Mouse (Mus musculus) ES-E14 (cell line): Measurements from ENCODE around the gene Olfr516. TPM values are rescaled to one million over a fixed set of nuclear protein-coding genes. Genes with fewer than 3 reads are reported as not detected.
A peak's percentile ranks its signal among the peaks of the same experiment; 100 is the strongest.
"Not testable (repeated sequence)": the region's sequence is repeated elsewhere in the genome, so short reads cannot be mapped to it uniquely, and the experiment has no call there.

Experiments used
- DNase-seq: peaks from one replicate; pipeline ENCODE4 v3.0.0-alpha.2; 2013; ENCODE audit warnings: low read depth, low spot score
- H3K27ac ChIP-seq: 2 replicates; pipeline ENCODE4 v1.5.1; 2012; ENCODE audit warnings: low read depth, mild to moderate bottlenecking, low read length, moderate library complexity, mixed read lengths; ENCODE audit not compliant: poor library complexity, insufficient read depth, severe bottlenecking
- H3K36me3 ChIP-seq: 2 replicates; pipeline ENCODE4 v1.6.1; 2012; ENCODE audit warnings: mild to moderate bottlenecking, low read length, moderate library complexity, mixed read lengths; ENCODE audit not compliant: control insufficient read depth, poor library complexity, insufficient read depth, severe bottlenecking
- H3K4me1 ChIP-seq, 2 experiments: fragments of 150-350 bp in 1 of 2; sonication (generic) in 1 of 2; 2 replicates each; pipeline ENCODE4 v1.6.1; 2012; ENCODE audit warnings: low read length in 2 of 2, mild to moderate bottlenecking in 1 of 2, mixed read lengths in 1 of 2; ENCODE audit not compliant: control insufficient read depth in 2 of 2, insufficient read depth in 2 of 2, poor library complexity in 1 of 2
- H3K4me3 ChIP-seq, 2 experiments: fragments of 150-350 bp in 1 of 2; sonication (generic) in 1 of 2; 2 replicates each; pipeline ENCODE4 v1.5.1; 2012; ENCODE audit warnings: low read length in 2 of 2, low read depth in 1 of 2, mild to moderate bottlenecking in 1 of 2, mixed read lengths in 1 of 2; ENCODE audit not compliant: insufficient read depth in 1 of 2, poor library complexity in 1 of 2, severe bottlenecking in 1 of 2
- H3K9ac ChIP-seq: 2 replicates; pipeline ENCODE4 v1.6.1; 2012; ENCODE audit warnings: low read depth, mild to moderate bottlenecking, low read length, mixed read lengths; ENCODE audit not compliant: poor library complexity, insufficient read depth, severe bottlenecking
- H3K9me3 ChIP-seq: fragments of 150-350 bp; sonication (generic); 2 replicates; pipeline ENCODE4 v1.6.1; 2012; ENCODE audit warnings: low read depth, mild to moderate bottlenecking, low read length; ENCODE audit not compliant: control insufficient read depth, insufficient read depth
- CHD2 ChIP-seq: IDR thresholded peaks from 2 replicates; pipeline ENCODE4 v1.6.1; 2014; ENCODE audit warnings: mild to moderate bottlenecking, low read depth, low read length, inconsistent platforms
- HCFC1 ChIP-seq: IDR thresholded peaks from 2 replicates; pipeline ENCODE4 v1.6.1; 2012; ENCODE audit warnings: low read length, inconsistent platforms, borderline replicate concordance; ENCODE audit not compliant: insufficient read depth
- MAFK ChIP-seq: IDR thresholded peaks from 2 replicates; pipeline ENCODE4 v1.6.1; 2014; ENCODE audit warnings: mild to moderate bottlenecking, low read depth, low read length, inconsistent platforms; ENCODE audit not compliant: insufficient read depth
- ZC3H11A ChIP-seq: IDR thresholded peaks from 2 replicates; pipeline ENCODE4 v1.6.1; 2012; ENCODE audit warnings: low read depth, mild to moderate bottlenecking, inconsistent platforms, low read length, borderline replicate concordance
- ZNF384 ChIP-seq: IDR thresholded peaks from 2 replicates; pipeline ENCODE4 v1.6.1; 2012; ENCODE audit warnings: low read depth, low read length, inconsistent platforms
- in situ Hi-C, 2 experiments: fragments of 600-800 bp; cut with MboI; formaldehyde crosslinking; loops; one replicate each; pipeline ENCODE4 v1.15.1; 2025; ENCODE audit warnings: low sequenced_read_pairs in 2 of 2, inconsistent platforms in 1 of 2; ENCODE audit not compliant: unreplicated experiment in 2 of 2
- total RNA-seq: library from RNA; depleted of rRNA; stranded (reverse); fragments of 300-350 nt; gene quantifications from 2 replicates; pipeline ENCODE4 v1.2.3, GENCODE M21; 2012; rRNA removed

Gene Olfr516
- total RNA-seq, 1 experiment, result not detected

DNA sequence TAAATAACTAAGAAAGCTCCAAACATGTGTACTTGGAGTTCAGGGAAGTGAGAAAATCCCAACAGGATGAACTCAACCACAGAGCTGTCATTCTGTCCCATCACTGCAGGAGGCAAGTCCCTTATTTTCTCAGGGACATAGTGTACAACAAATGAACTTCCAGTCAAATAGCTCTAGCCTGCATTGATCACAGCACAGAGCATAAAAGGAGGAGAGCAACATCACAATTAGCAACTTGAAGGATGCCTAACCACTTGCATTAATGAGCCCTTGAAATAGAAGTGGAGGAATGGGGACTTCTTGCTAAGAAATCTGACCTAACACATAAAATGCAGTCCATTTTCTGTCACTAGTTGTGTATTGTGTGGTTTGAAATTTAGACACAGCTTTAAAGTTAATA lies 24.4 kb downstream of the Olfr516 start, which contains the start of gene Olfr514:
TSS of gene Olfr514 (minus strand) at position 101 of the 400 bp plus-strand sequence.
- Histone ChIP-seq H3K4me1 (no peaks in the 10 kb centered on the region), H3K4me3 (no peak within 1 kb of the TSS), H3K9me3 (peaks cover 7% of the 10 kb centered on the region; the same call in 1 of the 2 replicates), H3K36me3 (no peaks in the 10 kb centered on the region), H3K9ac (no peak within 1 kb of the TSS), H3K27ac (no peak within 1 kb of the TSS)
- TF ChIP-seq HCFC1, result no peak
- no peak for TF ChIP-seq ZC3H11A
- no peak for TF ChIP-seq MAFK
- no peak for TF ChIP-seq ZNF384
- no peak for TF ChIP-seq CHD2
- in situ Hi-C loops, result no loop called here
- DNase-seq, result no peak

DNA sequence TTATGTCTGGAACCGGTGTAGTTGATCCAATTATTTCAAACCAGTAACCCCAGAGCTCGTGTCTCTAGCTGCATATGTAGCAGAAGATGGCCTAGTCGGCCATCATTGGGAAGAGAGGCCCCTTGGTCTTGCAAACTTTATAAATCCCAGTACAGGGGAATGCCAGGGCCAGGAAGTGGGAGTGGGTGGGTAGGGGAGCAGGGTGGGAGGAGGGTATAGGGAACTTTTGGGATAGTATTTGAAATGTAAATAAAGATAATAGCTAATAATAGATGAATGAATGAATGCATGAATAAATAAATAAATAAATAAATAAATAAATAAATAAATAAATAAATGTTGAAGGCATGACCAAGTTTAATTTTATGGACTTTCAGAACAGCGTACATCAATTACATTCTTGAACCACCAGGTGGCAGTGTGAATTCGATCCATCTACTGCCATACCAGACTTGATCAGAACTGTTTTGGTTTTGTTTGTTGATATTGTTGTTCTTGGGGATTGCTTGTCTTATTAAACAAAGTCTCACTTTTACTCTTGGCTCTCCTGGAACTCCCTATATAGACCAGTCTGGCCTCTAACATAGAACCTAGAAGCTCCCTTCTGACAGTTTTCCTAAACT lies 35.6 kb downstream of the Olfr516 start:
- H3K4me3 ChIP-seq, H3K36me3 ChIP-seq, H3K9me3 ChIP-seq, H3K4me1 ChIP-seq, H3K27ac ChIP-seq, H3K9ac ChIP-seq: not testable (repeated sequence)
- peak; percentile 39; the same call in 1 of the 2 replicates for TF ChIP-seq ZC3H11A
- in situ Hi-C loops, result loop anchor here in 1 of 2 experiments (10.0 kb wide), 1 partner anchor 210 kb away; no protein-coding TSS in a partner anchor
- DNase-seq, result peak; percentile 28

DNA sequence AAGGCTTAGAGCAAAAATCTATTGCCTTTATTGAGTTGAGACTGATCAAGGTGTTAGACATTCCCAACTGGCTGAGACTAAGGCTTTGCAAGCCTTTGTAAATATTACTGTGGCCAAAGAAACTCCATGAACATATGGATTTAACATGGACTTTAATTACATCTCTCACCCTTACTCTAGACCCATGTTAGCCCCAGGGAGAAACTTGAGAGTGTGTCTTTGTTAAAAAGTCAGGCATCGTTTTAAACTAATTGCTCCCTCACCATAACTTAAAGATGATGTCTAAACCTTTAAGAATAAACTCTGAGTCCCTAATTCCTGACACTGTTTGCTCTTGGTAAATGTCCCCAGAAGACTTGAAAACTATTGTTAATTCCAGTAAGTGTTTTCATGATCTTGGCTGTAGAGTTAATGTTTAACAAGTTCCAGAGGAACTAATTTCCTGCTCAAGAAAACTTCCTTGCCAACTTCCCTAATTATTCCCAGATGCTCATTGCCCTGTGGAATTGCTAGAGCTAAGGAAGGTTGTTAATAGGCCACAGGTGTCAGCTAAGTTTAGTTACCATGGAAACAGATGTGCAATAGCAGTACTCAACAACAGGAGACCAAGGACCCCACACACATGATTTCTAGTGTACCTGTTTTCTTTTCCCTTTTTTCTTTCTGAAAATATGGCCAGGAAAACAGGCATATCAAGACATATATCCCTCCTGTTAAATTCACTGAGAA lies 53.0 kb downstream of the Olfr516 start:
- DNase-seq, result no peak
- Histone ChIP-seq H3K27ac (no peak overlapping the region), H3K36me3 (no peaks in the 10 kb centered on the region), H3K4me3 (no peak overlapping the region), H3K9me3 (no peaks in the 10 kb centered on the region), H3K4me1 (no peaks in the 10 kb centered on the region), H3K9ac (no peak overlapping the region)
- TF ChIP-seq ZNF384 (no peak), ZC3H11A (no peak), MAFK (no peak), HCFC1 (no peak), CHD2 (no peak)
- in situ Hi-C loops, result no loop called here

Other genes starting within 250 kb of the Olfr516 start
- not detected in 2 replicates for gene Olfr506, start 239.7 kb downstream of the Olfr516 start, total RNA-seq
- not detected in 2 replicates for gene Olfr507, start 228.7 kb downstream of the Olfr516 start, total RNA-seq
- not detected in 2 replicates for gene Olfr508, start 220.5 kb downstream of the Olfr516 start, total RNA-seq
- not detected in 2 replicates for gene Olfr509, start 198.6 kb downstream of the Olfr516 start, total RNA-seq
- gene Olfr510, start 184.1 kb downstream of the Olfr516 start, total RNA-seq, result not detected in 2 replicates
- not detected in 2 replicates for gene Olfr512, start 137.2 kb downstream of the Olfr516 start, total RNA-seq
- not detected in 2 replicates for gene Olfr513, start 99.6 kb downstream of the Olfr516 start, total RNA-seq
- gene Olfr514, start 24.5 kb downstream of the Olfr516 start, total RNA-seq, result not detected in 2 replicates
- not detected in 2 replicates for gene Olfr517, start 21.9 kb upstream of the Olfr516 start, total RNA-seq
- not detected in 2 replicates for gene Olfr518, start 34.5 kb upstream of the Olfr516 start, total RNA-seq
- not detected in 2 replicates for gene Olfr519, start 43.9 kb upstream of the Olfr516 start, total RNA-seq
- gene Nlrp10, start 79.6 kb upstream of the Olfr516 start, total RNA-seq, result 0.04 TPM in 1 of 2 replicates, not detected in the other
- gene Eif3f, start 83.9 kb upstream of the Olfr516 start, total RNA-seq, result 99.7 and 115 TPM in 2 replicates
- gene Tub, start 99.8 kb upstream of the Olfr516 start, total RNA-seq, result 3.3 and 5.1 TPM in 2 replicates
- gene Ric3, start 232.8 kb upstream of the Olfr516 start, total RNA-seq, result 15.1 and 22.5 TPM in 2 replicates